Mouse (Mus musculus) left cerebral cortex, postnatal 36 days (tissue): ENCODE measurements around the gene Zfp879. TPM values are rescaled to one million over a fixed set of nuclear protein-coding genes. Genes with fewer than 3 reads are reported as not detected.

Experiments used
- DNase-seq, 2 experiments: peaks; one replicate each; pipeline ENCODE4 v3.0.0; 2021 to 2022; ENCODE audit warnings: low spot score in 2 of 2, mixed read lengths in 1 of 2
- intact Hi-C: fragments of 180-260 bp; cut with DNase I; formaldehyde crosslinking; loops from one replicate; pipeline ENCODE4 v1.15.1; 2025
- total RNA-seq, 2 experiments: library from RNA; stranded (reverse); gene quantifications; 2 replicates each; pipeline ENCODE4 v1.2.3; 2021

Gene Zfp879
- 1 to 10 TPM; 3.4 to 3.8 TPM for total RNA-seq

GRCm38 (mm10) chr11:50841023-50841735 lies at the start of gene Zfp879:
Gene Zfp879 (minus strand): TSS chr11:50841552.
- DNase-seq = peak; percentile 93 to 95
- intact Hi-C loops = loop anchor here (1.0 to 2.0 kb wide), 2 partner anchors 14 to 46 kb away; partner anchors contain the start of genes Zfp354c and Zfp454

DNA sequence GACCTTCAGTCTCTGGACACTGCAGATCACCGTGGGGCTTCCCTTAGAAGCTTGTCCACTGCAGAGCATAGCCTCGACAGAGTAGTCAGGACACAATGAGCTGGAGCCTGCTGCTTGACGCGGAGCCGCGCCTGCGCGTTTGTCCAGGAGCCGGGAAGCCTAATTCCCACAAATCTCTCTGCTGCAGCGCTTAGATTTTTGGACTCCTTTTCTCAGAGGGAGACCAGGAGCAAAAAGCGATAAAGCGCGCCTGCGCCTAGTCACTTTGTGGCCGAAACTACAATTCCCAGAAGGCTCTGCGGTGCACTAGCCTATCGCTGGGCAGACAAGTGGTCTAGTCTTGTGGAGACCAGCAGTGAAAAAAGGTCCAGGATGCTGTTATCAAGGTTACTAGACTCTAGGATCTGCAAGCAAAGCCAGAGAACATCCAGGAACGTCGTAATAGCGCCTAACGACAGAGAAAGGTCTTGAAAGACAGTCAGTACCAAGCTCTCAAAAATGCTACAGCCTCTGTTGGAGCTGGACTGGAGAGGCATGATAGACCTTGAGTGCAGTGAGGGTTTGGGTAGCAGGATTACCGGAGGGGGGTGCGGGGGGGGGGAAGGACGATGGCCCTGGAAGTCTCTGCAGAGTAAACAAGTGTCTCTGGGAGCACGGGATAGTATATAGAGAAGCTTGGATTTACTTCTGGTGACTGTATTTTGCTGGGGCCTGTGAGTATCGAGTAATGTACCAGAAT lies 46.2 kb upstream of the Zfp879 start, which contains the start of gene Zfp454:
TSS of gene Zfp454 (minus strand) at position 262 of the 739 bp plus-strand sequence.
- intact Hi-C loops = loop anchor here (2.0 kb wide), 1 partner anchor 47 kb away; the partner anchor contains the start of gene Zfp879
- DNase-seq = peak; percentile 95 to 96

DNA sequence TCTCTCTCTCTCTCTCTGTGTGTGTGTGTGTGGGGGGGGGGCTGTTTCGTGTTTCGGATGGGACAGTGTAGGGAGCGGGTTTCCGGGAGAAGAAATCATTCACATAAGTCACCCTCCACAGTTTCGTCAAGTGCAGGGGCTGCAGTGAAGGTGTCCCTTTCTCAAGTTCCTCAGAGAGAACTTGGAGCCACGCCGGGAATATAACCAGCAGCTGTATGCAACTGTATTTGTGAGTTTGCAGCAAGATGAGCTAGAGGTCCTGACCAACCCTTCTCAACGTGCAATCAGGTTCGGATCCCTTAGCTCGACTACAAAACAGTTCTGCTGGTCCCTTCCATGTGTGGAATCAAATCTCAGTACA lies 45.6 kb upstream of the Zfp879 start:
- DNase-seq = no peak
- intact Hi-C loops = loop anchor here (2.0 kb wide), 1 partner anchor 46 kb away; the partner anchor contains the start of gene Zfp879

DNA sequence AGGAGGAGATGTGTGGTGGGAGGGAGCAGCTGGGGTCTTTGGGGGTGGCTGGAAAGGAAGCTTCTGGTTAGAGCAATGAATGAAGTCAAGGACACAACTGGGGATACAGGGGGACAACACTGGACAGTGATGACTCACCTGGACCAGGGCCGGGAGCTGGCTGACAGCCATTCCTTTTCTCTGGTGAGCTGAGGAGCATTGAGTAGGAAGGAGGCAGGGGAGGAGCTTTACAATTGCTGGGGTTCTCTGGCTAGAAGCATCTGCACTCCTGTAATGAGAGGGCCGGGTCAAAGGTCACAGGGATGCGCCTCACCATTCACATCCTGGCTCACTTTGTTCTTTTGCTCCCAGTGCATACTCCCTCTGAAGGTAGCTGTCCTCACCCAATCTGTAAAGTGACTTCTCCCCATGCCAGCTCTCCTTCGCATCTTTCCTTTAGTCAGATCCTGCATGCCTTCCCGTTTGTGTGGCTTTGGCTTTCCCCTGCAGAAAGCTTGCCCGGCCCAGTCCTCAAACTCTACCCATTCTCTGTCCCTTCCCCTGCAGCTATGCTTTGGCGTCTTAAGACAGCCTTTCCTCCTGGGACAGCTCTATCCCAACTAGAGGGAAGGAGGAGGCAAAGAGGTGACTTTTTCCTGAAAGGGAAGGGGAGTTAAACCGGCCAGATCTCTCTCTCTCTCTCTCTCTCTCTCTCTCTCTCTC lies 45.0 kb upstream of the Zfp879 start:
- DNase-seq = no peak
- intact Hi-C loops = loop anchor here (2.0 kb wide), 1 partner anchor 46 kb away; the partner anchor contains the start of gene Zfp879

- intact Hi-C loops = no loop called here
- no peak for DNase-seq
Observed at GRCm38 (mm10) chr11:50883756-50884155, 42.4 kb upstream of the Zfp879 start.

DNA sequence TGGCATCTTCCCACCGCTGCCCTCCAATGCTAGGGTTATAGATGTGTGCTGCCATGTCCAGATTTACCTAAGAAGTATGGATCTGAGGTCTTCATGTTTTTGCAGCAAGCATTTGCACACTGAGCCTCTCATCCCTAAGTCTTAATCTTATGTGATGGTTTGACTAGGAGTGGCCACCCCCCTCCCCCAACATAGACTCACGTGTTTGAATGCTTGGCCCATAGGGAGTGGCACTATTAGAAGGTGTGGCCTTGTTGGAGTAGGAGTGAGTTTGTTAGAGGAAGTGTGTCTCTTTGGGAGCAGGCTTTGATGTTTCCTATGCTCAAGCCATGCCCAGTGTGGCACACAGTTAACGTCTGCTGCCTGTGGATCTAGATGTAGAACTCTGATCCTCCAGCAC lies 37.3 kb upstream of the Zfp879 start:
- DNase-seq = no peak
- intact Hi-C loops = no loop called here

DNA sequence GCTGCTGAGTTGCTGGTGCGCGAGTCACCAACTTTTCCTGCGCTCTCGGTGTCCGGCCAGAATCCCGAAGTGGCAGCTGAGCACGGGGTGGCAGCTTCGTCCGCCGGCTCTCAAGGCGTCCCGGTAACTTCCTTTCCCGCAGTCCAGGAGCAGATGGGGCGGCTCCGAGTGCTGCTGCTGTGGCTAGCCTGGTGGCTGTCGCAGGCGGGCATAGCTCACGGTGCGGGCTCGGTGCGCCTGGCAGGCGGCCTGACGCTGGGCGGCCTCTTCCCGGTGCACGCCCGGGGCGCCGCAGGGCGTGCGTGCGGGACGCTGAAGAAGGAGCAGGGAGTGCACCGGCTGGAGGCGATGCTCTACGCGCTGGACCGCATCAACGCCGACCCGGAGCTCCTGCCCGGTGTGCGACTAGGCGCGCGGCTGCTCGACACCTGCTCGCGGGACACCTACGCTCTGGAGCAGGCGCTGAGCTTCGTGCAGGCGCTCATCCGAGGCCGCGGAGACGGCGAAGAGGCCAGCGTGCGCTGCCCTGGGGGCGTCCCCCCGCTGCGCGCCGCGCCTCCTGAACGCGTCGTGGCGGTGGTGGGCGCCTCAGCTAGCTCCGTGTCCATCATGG lies 9.7 kb upstream of the Zfp879 start:
- intact Hi-C loops = no loop called here
- DNase-seq = peak in 1 of 2 experiments; percentile 36

- intact Hi-C loops = no loop called here
- no peak for DNase-seq
Observed at GRCm38 (mm10) chr11:50850177-50850735, 8.9 kb upstream of the Zfp879 start, which contains the start of gene Grm6. Gene Grm6 (plus strand): TSS chr11:50850685.

DNA sequence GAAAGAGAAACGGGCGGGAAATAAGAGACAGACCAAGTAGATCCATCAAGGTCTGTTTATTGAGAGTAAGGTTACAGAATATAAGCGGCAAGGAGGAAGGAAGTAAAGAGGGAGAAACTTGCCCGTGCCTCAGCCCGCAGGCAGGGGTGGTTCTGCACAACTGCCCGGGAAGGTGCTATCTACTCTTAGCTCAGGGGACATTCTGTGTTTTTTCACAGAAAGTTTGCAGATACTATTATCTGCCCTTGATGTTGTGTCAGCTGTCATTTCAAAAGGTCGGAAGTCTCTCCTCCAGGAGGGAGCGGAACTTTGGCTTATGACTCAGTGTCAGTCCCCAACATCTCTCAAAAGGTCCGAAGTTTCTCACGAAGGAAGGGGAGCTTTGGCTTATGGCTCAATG lies 8.0 kb upstream of the Zfp879 start:
- DNase-seq = no peak
- intact Hi-C loops = no loop called here

- intact Hi-C loops = no loop called here
- DNase-seq = no peak
Observed at GRCm38 (mm10) chr11:50848520-50849137, 7.3 kb upstream of the Zfp879 start.

DNA sequence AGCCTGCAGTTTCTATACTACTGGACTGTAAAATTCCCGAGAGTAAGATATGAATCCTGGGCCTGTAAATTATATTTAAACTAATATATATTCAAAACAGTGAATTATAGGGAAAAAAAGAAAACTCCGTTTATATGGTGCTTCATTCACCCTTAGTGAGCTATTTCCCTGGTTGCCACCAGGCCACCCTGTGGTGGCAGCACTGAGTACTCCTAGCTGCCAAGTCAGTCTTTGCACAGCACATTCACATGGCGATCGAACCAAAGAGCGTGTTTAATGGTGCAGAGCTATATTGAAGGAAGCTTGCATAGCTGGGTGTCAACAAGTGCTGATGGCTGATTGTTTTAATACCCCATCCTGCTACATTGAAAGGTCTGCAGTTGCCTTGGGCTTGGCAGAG lies 5.7 kb upstream of the Zfp879 start:
- no peak for DNase-seq
- intact Hi-C loops = no loop called here

DNA sequence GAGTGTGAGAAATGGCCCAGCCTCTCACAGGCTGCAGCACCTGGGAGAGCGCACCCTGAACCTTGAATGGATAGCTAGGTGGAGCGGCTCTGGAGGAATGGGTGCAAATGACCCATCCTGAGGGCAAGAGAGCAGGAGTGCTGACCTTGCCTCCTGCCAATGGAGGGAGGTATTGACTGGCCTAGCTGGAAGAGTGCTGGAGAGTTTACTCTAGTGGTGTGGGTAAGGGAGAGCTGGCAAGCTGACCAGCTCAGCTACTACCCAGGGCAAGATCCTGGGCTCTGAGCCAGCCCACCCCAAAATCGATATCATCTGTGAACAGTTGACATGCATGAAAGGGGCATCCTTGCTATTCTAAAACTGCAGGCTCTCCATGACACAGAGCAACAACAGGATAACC lies 4.6 kb upstream of the Zfp879 start:
- intact Hi-C loops = no loop called here
- DNase-seq = no peak

DNA sequence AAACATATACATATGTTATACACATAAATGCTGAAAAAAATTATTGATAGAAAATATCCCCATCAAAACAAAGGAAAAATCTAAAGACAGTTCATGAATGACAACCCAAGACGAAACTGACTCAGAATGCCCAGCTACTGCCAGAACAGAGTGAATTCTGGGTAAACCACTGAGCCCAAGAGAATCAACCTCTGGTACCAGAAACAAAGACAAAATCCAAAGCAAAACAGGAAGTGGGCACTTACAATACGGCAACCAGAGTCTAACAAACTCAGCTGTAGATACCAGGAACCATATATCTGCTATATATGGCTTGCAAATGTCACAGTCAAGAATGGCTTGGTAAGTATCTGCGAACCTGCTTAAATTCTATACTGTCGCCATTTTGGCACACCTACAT lies 5.6 kb downstream of the Zfp879 start:
- intact Hi-C loops = no loop called here
- no peak for DNase-seq

DNA sequence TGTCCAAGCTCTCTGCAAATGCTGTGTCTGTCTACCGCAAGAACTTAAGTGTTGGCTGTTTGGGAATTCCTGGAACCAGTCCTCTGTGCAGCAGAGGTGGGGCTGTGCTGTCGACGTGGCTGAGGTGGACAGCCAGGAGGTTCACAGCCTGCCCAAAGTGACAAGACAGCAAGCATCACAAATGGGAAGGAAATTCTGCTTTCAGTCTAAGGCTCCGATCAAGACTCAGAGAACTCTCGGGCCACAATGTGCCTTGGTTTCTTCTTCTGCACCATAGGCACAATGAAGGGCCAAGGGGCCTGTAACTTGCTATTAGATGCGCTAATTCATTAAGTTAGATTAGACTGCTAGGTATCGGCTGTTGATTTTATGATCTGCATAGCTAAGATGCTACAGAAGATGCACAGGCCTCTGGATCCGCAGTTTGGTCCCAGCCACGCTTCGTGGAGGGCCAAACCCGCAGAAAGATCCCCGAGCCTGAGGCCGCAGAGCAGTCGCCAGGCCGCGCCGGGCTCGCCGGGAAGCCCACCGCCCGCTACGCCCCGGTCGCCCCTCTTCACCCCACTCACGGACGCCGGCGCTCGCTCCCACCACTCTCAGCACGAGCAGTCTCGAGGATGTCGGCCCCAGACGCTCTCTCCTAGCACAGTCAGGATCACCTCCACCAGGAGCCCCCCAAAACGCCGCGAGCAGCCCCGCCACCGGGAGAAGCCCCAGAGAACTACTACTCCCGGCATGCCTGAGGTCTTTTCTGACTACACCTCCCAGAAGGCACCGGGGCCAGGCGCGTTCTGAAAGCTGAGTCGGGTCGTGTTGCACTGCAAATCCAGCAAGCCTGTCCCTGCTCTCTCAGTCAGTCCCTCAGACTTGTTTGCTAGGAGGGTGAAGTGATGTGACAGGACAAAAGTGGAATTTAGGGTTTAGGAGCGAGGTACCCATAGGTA lies 14.1 kb downstream of the Zfp879 start, which contains the start of gene Zfp354c:
TSS of gene Zfp354c (minus strand) at position 715 of the 944 bp plus-strand sequence.
- intact Hi-C loops = loop anchor here (1.0 to 5.0 kb wide), 2 partner anchors 14 to 105 kb away; partner anchors contain the start of genes Zfp354b and Zfp879
- peak; percentile 86 to 88 for DNase-seq

DNA sequence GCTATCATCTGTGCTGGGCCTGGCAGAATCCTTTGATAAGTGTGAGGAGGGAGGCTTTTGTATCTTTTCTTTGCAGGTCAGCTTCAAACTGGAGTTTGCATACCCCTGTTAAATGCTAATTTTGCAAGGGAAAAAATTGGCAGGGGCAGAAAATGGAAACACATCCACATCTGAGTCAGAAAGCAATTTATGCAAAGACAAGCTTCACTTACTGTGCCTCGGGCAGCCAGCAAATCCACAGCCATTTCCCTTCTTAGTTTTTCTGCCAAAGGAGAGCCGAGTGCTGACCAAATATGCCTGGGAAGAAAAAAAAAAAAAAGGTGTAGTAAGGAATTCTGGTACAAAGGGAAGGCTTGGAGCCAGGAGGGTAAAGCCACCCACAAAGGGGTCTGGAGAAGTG lies 15.1 kb downstream of the Zfp879 start:
- intact Hi-C loops = loop anchor here (5.0 kb wide), 1 partner anchor 106 kb away; the partner anchor contains the start of gene Zfp354b
- DNase-seq = no peak

GRCm38 (mm10) chr11:50814233-50814632 lies 27.1 kb downstream of the Zfp879 start:
- DNase-seq = no peak
- intact Hi-C loops = no loop called here

- intact Hi-C loops = no loop called here
Observed at GRCm38 (mm10) chr11:50798836-50799235, 42.5 kb downstream of the Zfp879 start.

GRCm38 (mm10) chr11:50797674-50798073 lies 43.7 kb downstream of the Zfp879 start:
- DNase-seq = no peak
- intact Hi-C loops = no loop called here

More at GRCm38 (mm10) chr11:50798836-50799235, 42.5 kb downstream of the Zfp879 start:
- no peak for DNase-seq
